Mouse (Mus musculus) thymus, postnatal 4 days (tissue): ENCODE data around the gene Arhgef17.

ENCODE experiments used
- DNase-seq: peaks from one replicate; pipeline ENCODE4 v3.0.0; 2021

Gene Arhgef17

GRCm38 (mm10) chr7:100931926-100932480, at the start of gene Arhgef17:
Gene Arhgef17 (minus strand): TSS chr7:100932107.
- no peak for DNase-seq

- DNase-seq: no peak
Measured at GRCm38 (mm10) chr7:100979175-100979574, 47.3 kb upstream of the Arhgef17 start.

- no peak for DNase-seq
Measured at GRCm38 (mm10) chr7:100978171-100978570, 46.3 kb upstream of the Arhgef17 start.

GRCm38 (mm10) chr7:100974135-100974903, 42.4 kb upstream of the Arhgef17 start, which contains the start of gene P2ry6:
Gene P2ry6 (minus strand): TSS chr7:100974649.
- no peak for DNase-seq

DNA sequence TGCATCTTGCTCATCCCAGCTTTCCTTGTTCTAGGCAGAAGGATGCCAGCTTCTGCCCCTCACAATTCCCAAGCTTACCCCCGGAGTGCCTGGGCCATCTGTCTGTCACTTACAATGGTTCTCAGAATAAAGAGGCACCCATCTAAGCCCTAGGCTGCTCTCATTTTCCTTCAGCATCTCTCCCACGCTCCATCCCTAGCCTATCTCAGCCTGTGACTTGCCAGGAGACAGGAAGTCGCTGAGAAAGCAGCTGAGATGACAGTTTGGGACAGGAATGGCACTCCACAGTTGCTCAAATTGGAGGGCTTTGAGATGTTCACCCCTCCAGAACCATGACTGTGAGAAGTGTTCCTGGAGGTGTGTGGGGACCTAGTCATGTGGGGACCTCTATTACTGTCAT, 41.0 kb upstream of the Arhgef17 start:
- DNase-seq: no peak

DNA sequence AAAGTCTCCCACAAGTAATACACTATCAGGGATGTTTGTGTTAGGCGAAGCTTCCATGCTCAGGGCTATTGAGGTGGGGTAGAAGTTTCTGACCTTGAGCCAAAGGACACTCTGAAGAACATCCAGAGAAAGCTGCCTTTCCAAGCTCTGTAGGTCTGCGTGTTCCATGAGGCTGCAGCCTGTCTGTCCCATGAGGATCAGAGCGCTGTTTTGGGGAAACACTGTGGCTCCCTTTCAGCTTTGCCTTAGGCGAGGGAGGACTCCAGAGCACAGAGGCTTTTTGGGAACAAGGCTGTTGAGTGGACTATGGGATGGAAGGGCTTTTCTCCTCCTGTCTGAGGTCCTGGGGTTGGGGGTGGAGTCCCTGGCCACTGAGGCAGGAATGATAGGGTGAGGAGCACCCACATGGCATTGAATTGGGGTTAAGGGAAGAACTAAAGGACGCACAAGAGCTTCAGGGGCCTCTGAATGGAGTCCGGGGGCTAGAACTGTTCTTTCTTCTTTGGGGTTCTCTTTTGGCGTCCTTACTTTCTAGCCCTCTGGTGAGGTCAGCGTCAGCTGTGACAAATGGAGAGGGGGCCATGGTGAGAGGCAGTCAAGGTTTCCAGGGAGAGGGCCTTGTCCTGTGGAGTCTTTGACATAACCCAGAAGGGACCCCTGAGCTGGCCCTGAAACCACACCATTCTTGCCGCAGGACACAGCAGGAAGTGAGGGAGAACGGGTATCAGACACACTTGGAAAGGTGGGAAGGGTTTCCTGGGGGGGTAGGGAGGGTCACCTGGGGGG, 37.2 kb upstream of the Arhgef17 start:
- DNase-seq: no peak

- DNase-seq: no peak
Measured at GRCm38 (mm10) chr7:100968376-100968775, 36.5 kb upstream of the Arhgef17 start.

DNA sequence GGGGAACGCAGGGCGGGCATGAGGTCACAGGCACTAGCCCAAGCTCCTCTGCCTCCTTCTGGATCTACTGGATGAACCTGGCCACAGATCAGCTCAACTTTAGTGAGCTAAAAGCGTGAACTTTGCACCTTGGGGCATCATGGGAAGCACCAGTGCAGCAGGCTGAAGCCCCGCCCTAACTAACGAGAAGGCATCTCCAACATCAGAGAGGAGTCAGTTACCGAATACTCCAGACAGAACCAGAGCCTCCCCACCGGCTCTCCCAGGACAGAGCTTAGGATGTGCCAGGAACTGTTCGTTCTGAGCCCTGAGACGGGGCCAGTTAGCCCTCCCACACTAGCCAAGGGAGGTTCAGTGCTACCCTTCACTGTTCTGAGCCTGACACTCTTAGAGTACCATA, 35.9 kb upstream of the Arhgef17 start:
- DNase-seq: no peak

DNA sequence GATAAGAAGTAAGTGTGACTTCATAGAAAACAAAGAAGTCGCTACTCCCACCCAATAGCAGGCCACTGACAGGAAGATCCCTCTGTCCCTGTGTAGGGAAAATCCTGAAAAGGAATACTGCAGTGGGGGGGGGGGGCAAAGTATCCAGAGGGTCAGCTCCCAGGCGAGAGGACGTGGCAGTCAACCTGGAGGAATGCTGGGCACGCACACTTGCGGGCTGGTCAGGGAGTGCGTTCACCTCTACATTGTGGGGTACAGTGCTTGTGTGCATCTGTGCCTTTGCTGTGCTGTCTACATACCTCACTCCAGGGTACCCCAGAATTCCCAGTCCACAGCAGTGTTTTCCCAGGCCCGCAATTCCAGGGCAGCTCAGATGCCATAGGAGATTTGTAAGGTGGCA, 34.1 kb upstream of the Arhgef17 start:
- DNase-seq: no peak

DNA sequence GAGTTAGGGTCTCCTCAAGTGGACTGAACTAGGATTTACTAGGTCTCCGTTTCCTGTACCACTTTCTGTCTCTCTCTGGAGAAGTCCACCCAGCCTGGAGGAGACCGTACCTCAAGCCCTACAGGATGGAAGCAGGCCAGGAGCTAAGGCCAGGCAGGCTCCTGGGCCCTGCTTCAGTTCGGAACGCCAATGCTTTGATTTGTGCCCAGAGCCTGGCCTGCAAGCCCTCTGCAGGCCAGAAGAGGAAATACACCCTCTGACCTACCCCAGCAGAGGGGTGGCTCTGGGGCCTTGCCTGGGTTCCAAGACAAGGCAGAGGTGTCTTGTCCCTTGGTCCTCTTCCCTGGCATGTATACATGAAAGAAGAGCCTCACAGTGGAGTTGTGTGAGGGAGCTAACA, 33.2 kb upstream of the Arhgef17 start:
- peak; percentile 35 for DNase-seq

DNA sequence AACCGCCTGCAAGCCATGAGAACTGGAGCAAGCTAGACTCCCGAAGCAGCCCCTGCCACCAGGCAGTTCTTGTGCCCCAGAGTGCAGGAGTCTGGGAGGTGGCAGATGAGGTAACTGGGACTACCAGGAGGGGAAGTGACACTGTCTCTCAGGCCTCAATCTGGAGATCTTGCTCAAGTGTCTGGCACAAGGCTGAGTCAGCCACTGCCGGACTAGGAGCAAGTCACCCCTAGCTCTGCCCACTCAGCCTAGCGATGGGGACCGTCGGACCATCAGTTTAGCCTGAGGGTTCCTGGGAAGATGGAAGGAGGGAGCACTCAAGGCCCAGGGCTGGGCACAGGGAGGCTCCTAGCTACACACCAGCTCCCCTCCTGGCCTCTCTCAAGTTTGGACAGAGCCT, 32.3 kb upstream of the Arhgef17 start:
- DNase-seq: no peak

- no peak for DNase-seq
Measured at GRCm38 (mm10) chr7:100963381-100963780, 31.5 kb upstream of the Arhgef17 start.

DNA sequence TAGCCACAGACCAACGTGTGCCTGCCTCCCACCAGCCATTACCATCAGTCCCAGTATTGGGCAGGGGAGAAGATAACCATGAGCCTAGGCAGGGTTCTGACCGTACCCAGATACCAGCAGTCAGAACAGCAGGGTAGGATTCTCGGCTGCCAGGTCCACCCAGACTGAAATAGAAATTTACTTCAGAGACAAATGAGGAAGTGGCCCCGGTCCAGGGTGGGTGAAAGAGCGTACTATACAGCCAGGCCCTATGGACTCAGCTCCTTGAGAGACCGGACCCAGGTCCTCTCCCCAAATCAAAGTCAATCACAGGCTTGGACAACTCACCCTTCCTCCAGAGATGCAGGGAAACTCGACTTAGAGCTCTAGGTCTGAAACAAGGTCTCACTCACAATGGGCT, 29.2 kb upstream of the Arhgef17 start:
- DNase-seq: no peak

GRCm38 (mm10) chr7:100960462-100960861, 28.6 kb upstream of the Arhgef17 start:
- DNase-seq: no peak

DNA sequence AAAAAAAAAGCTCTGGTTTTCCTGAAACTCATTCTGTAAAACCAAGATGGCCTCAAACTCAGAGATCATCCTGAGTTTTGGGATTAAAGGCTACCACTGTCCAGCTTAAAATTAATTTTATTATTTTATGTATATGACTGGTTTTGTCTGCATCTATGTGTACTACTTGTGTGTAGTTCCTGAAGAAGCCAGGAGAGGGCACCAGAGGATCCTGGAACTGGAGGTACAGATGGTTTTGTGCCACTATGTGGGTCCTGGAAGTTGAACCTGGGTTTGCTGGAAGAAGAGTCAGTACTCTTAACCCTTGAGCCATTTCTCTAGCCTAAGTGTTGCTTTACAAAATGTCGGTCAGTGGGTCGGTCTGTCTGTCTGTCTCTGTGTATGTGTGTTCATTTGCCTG, 26.5 kb upstream of the Arhgef17 start:
- DNase-seq: peak; percentile 67

DNA sequence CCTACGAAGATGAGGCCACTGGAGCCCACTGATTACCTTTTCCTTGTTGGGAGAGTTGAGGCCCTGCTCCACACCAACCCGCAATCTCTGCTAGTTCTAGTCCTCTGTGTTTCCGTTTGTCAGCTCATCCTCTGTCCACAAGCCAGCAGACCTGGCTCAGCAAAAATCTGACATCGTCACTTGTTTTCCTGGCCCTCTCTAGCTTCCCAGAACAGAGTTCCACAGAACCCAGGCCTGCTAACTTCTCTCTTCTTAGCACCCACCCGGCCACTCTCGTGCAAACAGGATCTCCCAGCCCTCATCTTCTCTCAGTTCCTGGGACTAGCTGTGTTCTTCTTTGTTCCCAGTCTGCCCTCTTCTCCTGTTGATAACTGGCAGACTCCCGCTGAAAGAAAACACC, 20.8 kb upstream of the Arhgef17 start:
- DNase-seq: no peak

DNA sequence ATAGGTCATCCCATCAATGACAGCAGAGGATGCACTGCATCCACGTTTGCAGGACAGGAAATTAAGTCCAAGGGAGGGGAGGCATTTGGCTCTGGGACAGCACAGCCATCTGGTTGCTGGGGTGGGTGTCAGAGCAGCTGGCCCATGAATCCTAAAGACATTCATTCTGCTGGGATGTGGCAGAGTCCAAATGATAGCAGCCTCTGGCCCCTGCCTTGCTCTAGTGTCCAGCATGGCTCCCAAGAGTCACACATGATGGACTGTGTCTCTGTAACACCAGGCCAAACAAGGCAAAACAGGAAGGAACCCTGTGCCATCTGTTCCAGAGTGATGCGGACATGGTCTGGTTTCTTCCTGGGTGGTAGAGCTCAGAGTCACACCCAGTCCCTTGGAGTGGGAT, 20.0 kb upstream of the Arhgef17 start:
- no peak for DNase-seq

DNA sequence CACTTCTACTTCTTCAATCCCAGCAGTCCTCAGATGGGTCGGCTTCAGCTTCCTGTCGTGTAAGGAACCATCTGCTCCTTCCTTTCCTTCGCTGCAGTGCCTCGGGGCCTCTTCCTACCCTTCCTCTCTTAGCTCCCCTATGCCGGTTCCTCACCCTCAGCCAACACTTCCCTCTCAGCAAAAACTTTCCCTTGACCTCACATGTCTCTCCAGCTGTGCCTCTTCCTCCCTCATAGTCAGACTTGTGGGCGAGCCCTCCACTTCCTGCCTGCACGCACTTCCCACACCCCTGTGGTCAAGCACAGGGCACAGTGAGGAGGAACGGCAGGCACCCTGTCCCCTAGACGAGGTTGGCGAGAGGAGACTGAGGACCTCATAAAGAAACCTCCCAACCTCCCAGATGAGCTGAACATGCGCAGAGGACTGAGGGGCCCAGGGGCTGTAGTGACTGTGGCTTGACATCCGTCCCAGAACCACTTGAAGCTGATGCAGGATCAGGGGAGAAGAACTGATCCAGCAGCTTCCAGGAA, 18.6 kb upstream of the Arhgef17 start:
- peak; percentile 33 for DNase-seq

DNA sequence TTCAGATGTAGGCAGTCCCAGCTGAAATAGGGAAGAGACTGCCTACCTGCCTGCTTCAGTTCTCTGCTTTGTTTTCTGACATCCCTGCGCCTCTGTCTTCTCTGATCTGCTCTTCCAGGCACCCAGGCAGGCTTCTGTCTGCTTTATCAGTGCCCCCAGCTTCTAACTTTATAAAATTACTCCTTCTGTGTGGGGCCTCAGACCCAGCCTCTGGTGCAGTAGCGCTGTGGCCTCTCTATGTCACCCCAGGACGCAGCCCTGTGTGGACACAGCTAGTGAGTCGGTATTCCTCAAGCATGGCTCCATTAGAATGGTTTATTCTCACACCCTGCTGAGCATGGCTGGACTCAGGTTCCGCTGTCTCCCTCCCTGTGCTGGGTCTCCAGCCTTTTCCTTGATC, 18.1 kb upstream of the Arhgef17 start:
- DNase-seq: no peak

GRCm38 (mm10) chr7:100944738-100945137, 12.8 kb upstream of the Arhgef17 start:
- no peak for DNase-seq

GRCm38 (mm10) chr7:100944306-100944705, 12.4 kb upstream of the Arhgef17 start:
- no peak for DNase-seq

DNA sequence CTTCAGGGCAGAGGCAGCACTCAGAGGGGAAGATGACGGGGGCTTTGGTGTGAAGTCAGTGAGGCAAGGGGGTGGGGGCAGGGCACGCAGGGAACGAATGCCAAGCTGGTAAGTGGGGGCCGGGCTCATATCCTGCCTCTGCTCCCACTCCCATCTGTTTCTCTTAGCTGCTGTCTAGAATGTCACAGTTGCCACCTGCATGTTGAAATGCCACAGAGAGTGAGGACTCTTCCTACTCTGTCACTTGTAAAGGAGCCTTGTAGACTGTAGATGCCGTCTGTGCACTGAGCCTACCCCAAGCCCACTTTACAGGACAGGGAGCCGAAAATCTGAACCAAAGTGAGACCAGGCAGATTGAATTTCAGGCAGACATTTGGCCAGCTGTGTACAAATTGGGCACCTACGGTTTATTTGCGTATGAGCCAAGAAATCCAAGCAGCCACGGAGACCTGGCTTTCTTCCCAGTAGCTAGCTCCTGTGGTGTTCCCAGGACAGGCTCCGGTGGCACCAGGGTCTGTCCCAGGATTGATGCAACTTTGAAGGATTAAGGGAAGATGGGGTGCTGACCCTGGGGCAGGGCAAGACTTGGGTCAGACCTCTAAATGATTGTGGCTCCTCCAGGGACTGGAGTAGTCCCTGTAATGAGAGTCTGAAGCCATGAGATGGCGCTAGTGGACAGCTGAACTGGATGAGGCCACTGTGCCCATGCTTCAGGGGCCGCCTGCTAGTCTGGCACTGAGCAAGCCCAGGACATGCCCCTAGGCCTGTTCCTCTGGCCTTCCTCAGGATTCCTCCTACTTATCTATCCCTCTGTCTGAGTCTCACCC, 11.1 kb upstream of the Arhgef17 start:
- peak; percentile 63 for DNase-seq

DNA sequence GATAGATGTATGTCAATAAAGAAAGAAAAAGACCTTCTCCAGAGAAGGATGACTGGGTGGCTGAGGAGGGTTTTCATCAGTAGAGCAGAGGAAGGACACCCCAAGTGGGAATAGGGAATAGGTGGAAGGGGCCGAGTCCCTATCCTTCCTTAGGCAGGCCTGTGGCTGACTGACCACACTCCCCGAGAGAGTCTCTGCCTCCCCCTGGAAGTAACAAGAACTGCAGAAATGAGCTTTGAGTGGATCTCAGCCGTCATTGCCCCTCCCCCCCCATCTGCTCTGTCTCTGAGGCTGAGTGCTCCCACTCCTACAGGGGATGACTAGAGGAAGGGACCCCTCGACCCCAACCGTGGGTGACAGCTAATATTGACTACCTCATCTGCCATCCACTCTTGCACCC, 9.3 kb upstream of the Arhgef17 start:
- DNase-seq: no peak
